Mouse (Mus musculus) kidney, adult 2 months (tissue): Measurements from ENCODE around the gene Srsf4.

Source experiments
- CTCF ChIP-seq: fragments of 200-500 bp; conservative IDR thresholded peaks from 2 replicates; pipeline ENCODE4 v1.5.1; 2011; ENCODE audit warnings: low read depth, mild to moderate bottlenecking, control low read depth, low read length, moderate library complexity, mixed read lengths; ENCODE audit not compliant: insufficient read depth, insufficient read length
- POLR2A ChIP-seq: fragments of 200-500 bp; IDR thresholded peaks from one replicate; pipeline ENCODE4 v1.6.1; 2011; ENCODE audit warnings: low read depth, low read length, control low read depth

DNA sequence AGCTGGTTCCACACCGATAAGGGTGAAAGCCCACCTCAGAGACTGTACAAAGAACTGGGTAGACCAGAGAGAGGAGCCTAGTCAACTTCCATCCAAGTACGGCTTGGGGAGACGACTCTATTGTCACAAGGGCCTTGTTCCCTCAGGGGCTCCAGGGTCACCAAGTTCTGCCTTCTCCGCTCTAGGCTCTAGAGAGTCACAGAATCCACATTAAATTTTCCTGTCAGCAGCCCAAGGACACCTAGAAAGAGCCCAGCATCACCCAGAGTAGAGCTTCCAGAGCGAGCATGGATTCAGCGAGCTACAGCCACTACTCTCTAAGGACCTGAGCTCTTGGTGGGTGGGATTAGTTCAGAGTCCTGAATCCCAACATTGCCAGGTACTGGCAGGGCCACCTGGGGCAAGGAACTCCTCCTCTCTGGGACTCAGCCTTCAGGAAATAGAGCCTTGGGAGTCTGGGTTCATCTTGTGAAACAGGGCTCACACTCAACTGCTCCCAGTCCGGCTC is 44.7 kb downstream of the Srsf4 start:
- TF ChIP-seq POLR2A (no peak), CTCF (no peak)
